Mouse (Mus musculus): ENCODE results near the gene Mreg. TPM values are rescaled to one million over a fixed set of nuclear protein-coding genes. Genes with fewer than 3 reads are reported as not detected.
"Not testable (repeated sequence)": the region's sequence is repeated elsewhere in the genome, so short reads cannot be mapped to it uniquely, and the experiment has no call there.

The Mreg gene
- polyA plus RNA-seq, 1 experiment from 2014 or later: 1.7 TPM

GRCm38 (mm10) chr1:72242581-72243143 lies 30.6 kb upstream of the Mreg start:
- whole genome bisulfite sequencing: 85% methylated on average over 5 of the region's 5 CpGs
- H3K27ac ChIP-seq: no peak overlapping the region
- no peak overlapping the region for H3K4me3 ChIP-seq

GRCm38 (mm10) chr1:72239113-72239512 lies 27.0 kb upstream of the Mreg start:
- ATAC-seq (replicated peaks); H3K4me1 ChIP-seq; H3K36me3 ChIP-seq (replicated peaks): not testable (repeated sequence)

More at GRCm38 (mm10) chr1:72242581-72243143, 30.6 kb upstream of the Mreg start:
- Histone ChIP-seq H3K36me3 (replicated peaks) (no peaks in the 10 kb centered on the region), H3K27me3 (replicated peaks) (0 out of 2 replicates have a peak, but pooled peaks cover 5% of the 10 kb centered on the region), H3K9ac (no peak overlapping the region), H3K4me2 (no peak overlapping the region), H3K9me3 (no peaks in the 10 kb centered on the region), H3K4me1 (0 out of 2 replicates have a peak, but pooled peaks cover 3% of the 10 kb centered on the region)
- no peak for ATAC-seq (replicated peaks)

GRCm38 (mm10) chr1:72238016-72238580 lies 26.0 kb upstream of the Mreg start:
- Histone ChIP-seq H3K9ac (no peak overlapping the region), H3K36me3 (replicated peaks) (no peaks in the 10 kb centered on the region), H3K27ac (no peak overlapping the region), H3K9me3 (no peaks in the 10 kb centered on the region), H3K4me2 (no peak overlapping the region), H3K4me1 (peaks cover 9% of the 10 kb centered on the region), H3K27me3 (replicated peaks) (0 out of 2 replicates have a peak, but pooled peaks cover 8% of the 10 kb centered on the region), H3K4me3 (no peak overlapping the region)
- no peak for ATAC-seq (replicated peaks)
- 60% methylated on average over 10 of the region's 10 CpGs for WGBS

More at GRCm38 (mm10) chr1:72239113-72239512, 27.0 kb upstream of the Mreg start:
- not testable (repeated sequence) for H3K27ac ChIP-seq; H3K4me2 ChIP-seq; H3K27me3 ChIP-seq (replicated peaks); H3K9ac ChIP-seq; H3K9me3 ChIP-seq; H3K4me3 ChIP-seq
- WGBS: 81% methylated on average over 3 of the region's 3 CpGs

GRCm38 (mm10) chr1:72237007-72237775 lies 25.1 kb upstream of the Mreg start:
- Histone ChIP-seq H3K9ac (no peak overlapping the region), H3K4me3 (peak overlapping the region; percentile 26), H3K4me1 (peaks cover 9% of the 10 kb centered on the region), H3K27me3 (replicated peaks) (0 out of 2 replicates have a peak, but pooled peaks cover 8% of the 10 kb centered on the region), H3K36me3 (replicated peaks) (no peaks in the 10 kb centered on the region), H3K9me3 (no peaks in the 10 kb centered on the region), H3K4me2 (peak overlapping the region; percentile 45), H3K27ac (no peak overlapping the region)
- WGBS: 6% methylated on average over 13 of the region's 13 CpGs
- ATAC-seq (replicated peaks): peak; percentile 31

GRCm38 (mm10) chr1:72236363-72237006 lies 24.4 kb upstream of the Mreg start:
- peak; percentile 92 for ATAC-seq (replicated peaks)
- H3K9me3 ChIP-seq: not testable (repeated sequence)
- peak overlapping the region; percentile 58 for H3K9ac ChIP-seq

GRCm38 (mm10) chr1:72232592-72232991 lies 20.5 kb upstream of the Mreg start:
- WGBS: 82% methylated on average over 10 of the region's 10 CpGs

More at GRCm38 (mm10) chr1:72236363-72237006, 24.4 kb upstream of the Mreg start:
- not testable (repeated sequence) for H3K27me3 ChIP-seq (replicated peaks); H3K36me3 ChIP-seq (replicated peaks); H3K4me1 ChIP-seq
- H3K27ac ChIP-seq: peak overlapping the region; percentile 79
- peak overlapping the region; percentile 71 for H3K4me2 ChIP-seq
- peak overlapping the region; percentile 61 for H3K4me3 ChIP-seq
- WGBS: under 1% methylated on average over 38 of the region's 50 CpGs

GRCm38 (mm10) chr1:72228974-72229373 lies 16.9 kb upstream of the Mreg start:
- no peak overlapping the region for H3K4me3 ChIP-seq
- no peak overlapping the region for H3K4me2 ChIP-seq
- no peaks in the 10 kb centered on the region for H3K9me3 ChIP-seq
- WGBS: 15% methylated on average over 3 of the region's 3 CpGs
- no peak for ATAC-seq (replicated peaks)
- H3K4me1 ChIP-seq: 0 out of 2 replicates have a peak, but pooled peaks cover 2% of the 10 kb centered on the region
- H3K36me3 ChIP-seq (replicated peaks): no peaks in the 10 kb centered on the region
- H3K9ac ChIP-seq: no peak overlapping the region
- H3K27ac ChIP-seq: no peak overlapping the region
- H3K27me3 ChIP-seq (replicated peaks): peaks cover 6% of the 10 kb centered on the region; the same call in 1 of the 2 replicates

More at GRCm38 (mm10) chr1:72232592-72232991, 20.5 kb upstream of the Mreg start:
- ATAC-seq (replicated peaks); H3K9ac ChIP-seq; H3K4me3 ChIP-seq; H3K9me3 ChIP-seq; H3K27ac ChIP-seq; H3K36me3 ChIP-seq (replicated peaks); H3K27me3 ChIP-seq (replicated peaks); H3K4me1 ChIP-seq; H3K4me2 ChIP-seq: not testable (repeated sequence)

- WGBS: 93% methylated on average over 5 of the region's 5 CpGs
- H3K9me3 ChIP-seq: no peaks in the 10 kb centered on the region
- H3K4me3 ChIP-seq: no peak overlapping the region
These were observed 15.4 kb upstream of the Mreg start for GRCm38 (mm10) chr1:72227546-72227945.

GRCm38 (mm10) chr1:72226887-72227481 lies 14.9 kb upstream of the Mreg start:
- no peaks in the 10 kb centered on the region for H3K36me3 ChIP-seq (replicated peaks)
- 0 out of 2 replicates have a peak, but pooled peaks cover 2% of the 10 kb centered on the region for H3K4me1 ChIP-seq
- WGBS: 57% methylated on average over 4 of the region's 4 CpGs
- peaks cover 11% of the 10 kb centered on the region; the same call in 1 of the 2 replicates for H3K27me3 ChIP-seq (replicated peaks)
- no peak overlapping the region for H3K27ac ChIP-seq
- no peaks in the 10 kb centered on the region for H3K9me3 ChIP-seq
- H3K4me2 ChIP-seq: peak overlapping the region; percentile 77; the same call in 1 of the 2 replicates
- H3K4me3 ChIP-seq: no peak overlapping the region
- no peak for ATAC-seq (replicated peaks)
- no peak overlapping the region for H3K9ac ChIP-seq

More at GRCm38 (mm10) chr1:72227546-72227945, 15.4 kb upstream of the Mreg start:
- H3K4me2 ChIP-seq: no peak overlapping the region
- 0 out of 2 replicates have a peak, but pooled peaks cover 2% of the 10 kb centered on the region for H3K4me1 ChIP-seq
- H3K27ac ChIP-seq: no peak overlapping the region
- no peak for ATAC-seq (replicated peaks)
- peaks cover 11% of the 10 kb centered on the region; the same call in 1 of the 2 replicates for H3K27me3 ChIP-seq (replicated peaks)
- H3K36me3 ChIP-seq (replicated peaks): no peaks in the 10 kb centered on the region
- no peak overlapping the region for H3K9ac ChIP-seq

GRCm38 (mm10) chr1:72226172-72226886 lies 14.2 kb upstream of the Mreg start:
- Histone ChIP-seq H3K4me1 (0 out of 2 replicates have a peak, but pooled peaks cover 2% of the 10 kb centered on the region), H3K9ac (peak overlapping the region; percentile 6; the same call in 1 of the 2 replicates), H3K27ac (peak overlapping the region; percentile 60), H3K27me3 (replicated peaks) (peaks cover 11% of the 10 kb centered on the region; the same call in 1 of the 2 replicates), H3K36me3 (replicated peaks) (no peaks in the 10 kb centered on the region), H3K4me2 (peak overlapping the region; percentile 77), H3K9me3 (no peaks in the 10 kb centered on the region), H3K4me3 (peak overlapping the region; percentile 50)
- ATAC-seq (replicated peaks): peak; percentile 87
- WGBS: under 1% methylated on average over 11 of the region's 18 CpGs

GRCm38 (mm10) chr1:72225720-72226171 lies 13.6 kb upstream of the Mreg start:
- Histone ChIP-seq H3K27ac (peak overlapping the region; percentile 60), H3K4me2 (peak overlapping the region; percentile 77), H3K4me3 (peak overlapping the region; percentile 50), H3K9ac (peak overlapping the region; percentile 40), H3K27me3 (replicated peaks) (peaks cover 11% of the 10 kb centered on the region)
- 0% methylated on average over 27 of the region's 31 CpGs for WGBS
- not testable (repeated sequence) for H3K4me1 ChIP-seq; H3K9me3 ChIP-seq; H3K36me3 ChIP-seq (replicated peaks)
- peak; percentile 92 for ATAC-seq (replicated peaks)
